Mouse (Mus musculus) kidney, adult 2 months (tissue): ENCODE data around the gene Lysmd4. TPM values are rescaled to one million over a fixed set of nuclear protein-coding genes. Genes with fewer than 3 reads are reported as not detected.

Experiments
- DNase-seq: peaks from one replicate; pipeline ENCODE4 v3.0.0; 2021
- H3K27ac ChIP-seq: fragments of 200-500 bp; 2 replicates; pipeline ENCODE4 v1.5.1; 2012; ENCODE audit warnings: low read depth, low read length, control low read depth, inconsistent platforms; ENCODE audit not compliant: insufficient read depth
- H3K27me3 ChIP-seq: fragments of 200-500 bp; replicated peaks from 2 replicates; pipeline ENCODE4 v1.6.1; 2012; ENCODE audit warnings: mild to moderate bottlenecking, moderate library complexity, low read length, inconsistent platforms; ENCODE audit not compliant: control insufficient read depth, insufficient read depth
- H3K36me3 ChIP-seq: fragments of 200-500 bp; 2 replicates; pipeline ENCODE4 v1.6.1; 2012; ENCODE audit warnings: mild to moderate bottlenecking, moderate library complexity, low read length, inconsistent platforms; ENCODE audit not compliant: control insufficient read depth, insufficient read depth
- H3K4me1 ChIP-seq: fragments of 200-500 bp; 2 replicates; pipeline ENCODE4 v1.6.1; 2011; ENCODE audit warnings: low read length; ENCODE audit not compliant: control insufficient read depth, insufficient read depth
- H3K4me3 ChIP-seq: fragments of 200-500 bp; 2 replicates; pipeline ENCODE4 v1.5.1; 2011; ENCODE audit warnings: mild to moderate bottlenecking, low read depth, low read length, control low read depth; ENCODE audit not compliant: insufficient read depth
- CTCF ChIP-seq: fragments of 200-500 bp; conservative IDR thresholded peaks from 2 replicates; pipeline ENCODE4 v1.5.1; 2011; ENCODE audit warnings: low read depth, mild to moderate bottlenecking, control low read depth, low read length, moderate library complexity, mixed read lengths; ENCODE audit not compliant: insufficient read depth, insufficient read length
- POLR2A ChIP-seq: fragments of 200-500 bp; IDR thresholded peaks from one replicate; pipeline ENCODE4 v1.6.1; 2011; ENCODE audit warnings: low read depth, low read length, control low read depth
- WGBS: fragments of 180-500 bp; shearing (Covaris S2); methylation state at CpG from one replicate; pipeline ENCODE4 v1.1.7; 2018; 5-methylcytosine and 5-hydroxymethylcytosine counted together
- polyA plus RNA-seq: library from polyadenylated mRNA; depleted of rRNA; stranded (reverse); fragments of >200 nt; gene quantifications from 2 replicates; pipeline ENCODE4 v1.2.3, GENCODE M21; 2012

Gene Lysmd4
- polyA plus RNA-seq, 1 experiment = 11.2 TPM

GRCm38 (mm10) chr7:67217025-67217424 is 5.3 kb upstream of the Lysmd4 start:
- TF ChIP-seq CTCF (peak; percentile 79), POLR2A (no peak)
- 76% methylated on average over 3 of the region's 3 CpGs for WGBS
- H3K27ac ChIP-seq = no peak overlapping the region
- H3K36me3 ChIP-seq = no peaks in the 10 kb centered on the region
- H3K4me3 ChIP-seq = no peak overlapping the region
- peaks cover 5% of the 10 kb centered on the region; the same call in 1 of the 2 replicates for H3K4me1 ChIP-seq
- DNase-seq = peak; percentile 62
- H3K27me3 ChIP-seq = no peaks in the 10 kb centered on the region

DNA sequence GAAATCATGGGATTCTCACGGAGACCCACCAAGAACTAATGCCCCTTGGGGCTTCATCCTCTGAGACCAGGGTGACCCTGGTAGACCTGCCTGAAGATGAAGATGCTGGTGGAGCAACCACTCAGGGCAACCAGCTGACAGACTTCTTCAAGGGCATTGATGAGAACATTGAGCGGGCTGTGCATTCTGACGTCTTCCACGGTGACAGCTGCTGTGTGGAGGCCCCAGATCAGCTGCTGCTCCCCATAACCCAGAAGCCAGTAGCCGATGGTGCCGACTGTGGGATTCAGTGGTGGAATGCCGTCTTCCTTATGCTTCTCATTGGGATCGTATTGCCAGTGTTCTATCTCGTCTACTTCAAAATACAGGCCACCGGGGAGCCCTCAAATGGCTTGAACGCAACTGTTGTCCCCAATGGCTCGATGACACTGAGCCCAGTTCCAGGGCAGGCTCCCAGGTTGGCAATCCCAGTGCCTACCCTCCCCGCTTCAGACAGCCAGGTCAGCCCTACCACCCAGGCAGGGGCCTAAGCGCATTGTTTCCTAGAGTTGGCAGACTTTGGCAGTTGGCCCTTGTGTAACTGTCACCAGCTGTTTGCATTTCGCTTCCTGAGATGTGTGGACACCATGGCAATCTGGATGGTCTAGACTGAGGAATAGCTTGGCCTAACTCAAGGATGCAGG is 3.7 kb downstream of the Lysmd4 start:
- Histone ChIP-seq H3K4me1 (peaks cover 20% of the 10 kb centered on the region; the same call in 1 of the 2 replicates), H3K4me3 (no peak overlapping the region), H3K27me3 (no peaks in the 10 kb centered on the region), H3K36me3 (no peaks in the 10 kb centered on the region), H3K27ac (no peak overlapping the region)
- TF ChIP-seq POLR2A = no peak
- TF ChIP-seq CTCF = no peak
- no peak for DNase-seq
- 94% methylated on average over 15 of the region's 15 CpGs for WGBS

DNA sequence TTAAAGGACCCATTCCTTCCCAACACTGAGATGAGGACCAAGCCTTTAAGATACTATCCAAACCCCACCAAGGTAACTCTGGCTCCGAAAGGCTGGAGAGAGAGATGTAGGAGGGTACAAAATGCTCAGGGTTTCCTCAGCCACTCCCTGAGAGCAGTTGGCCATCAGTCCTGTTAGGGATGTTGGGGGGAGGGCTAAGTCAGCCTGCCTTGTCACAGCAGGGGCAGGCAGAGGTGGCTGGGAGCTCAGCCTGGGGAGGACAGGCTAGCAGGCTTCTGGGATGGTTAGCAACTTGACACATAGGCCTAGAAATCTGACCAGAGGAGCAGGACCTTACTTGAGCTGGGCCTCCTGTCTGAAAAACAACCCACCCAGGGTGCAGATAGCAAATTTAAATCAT is 5.2 kb downstream of the Lysmd4 start:
- H3K27me3 ChIP-seq = no peaks in the 10 kb centered on the region
- peaks cover 15% of the 10 kb centered on the region; the same call in 1 of the 2 replicates for H3K4me1 ChIP-seq
- no peaks in the 10 kb centered on the region for H3K36me3 ChIP-seq
- H3K4me3 ChIP-seq = no peak overlapping the region
- no peak for TF ChIP-seq CTCF
- no peak for TF ChIP-seq POLR2A
- WGBS = 88% methylated on average over 1 of the region's 1 CpGs
- no peak for DNase-seq
- H3K27ac ChIP-seq = no peak overlapping the region

DNA sequence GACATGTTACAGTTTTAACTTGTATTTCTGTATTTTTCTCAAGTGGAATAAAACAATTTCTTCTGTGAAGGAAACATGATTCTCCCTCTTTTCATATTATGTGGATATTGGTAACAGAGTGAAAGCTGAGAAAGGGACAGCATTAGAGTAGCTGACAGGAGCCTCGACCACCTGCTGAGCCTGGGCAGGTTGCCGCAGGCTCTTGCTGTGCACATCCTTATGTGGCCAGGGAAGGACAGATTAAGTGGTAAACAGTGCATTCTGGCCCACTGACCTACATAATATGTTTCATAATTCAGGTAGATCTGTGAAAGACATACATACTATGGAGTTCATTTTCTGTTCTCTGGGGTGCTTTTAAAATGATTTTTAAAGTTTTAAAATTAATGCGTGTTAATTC is 6.0 kb downstream of the Lysmd4 start:
- TF ChIP-seq CTCF = no peak
- TF ChIP-seq POLR2A = no peak
- Histone ChIP-seq H3K36me3 (no peaks in the 10 kb centered on the region), H3K27ac (no peak overlapping the region), H3K4me3 (no peak overlapping the region), H3K27me3 (no peaks in the 10 kb centered on the region), H3K4me1 (peaks cover 10% of the 10 kb centered on the region; the same call in 1 of the 2 replicates)
- no peak for DNase-seq
- WGBS = 77% methylated on average over 3 of the region's 3 CpGs

DNA sequence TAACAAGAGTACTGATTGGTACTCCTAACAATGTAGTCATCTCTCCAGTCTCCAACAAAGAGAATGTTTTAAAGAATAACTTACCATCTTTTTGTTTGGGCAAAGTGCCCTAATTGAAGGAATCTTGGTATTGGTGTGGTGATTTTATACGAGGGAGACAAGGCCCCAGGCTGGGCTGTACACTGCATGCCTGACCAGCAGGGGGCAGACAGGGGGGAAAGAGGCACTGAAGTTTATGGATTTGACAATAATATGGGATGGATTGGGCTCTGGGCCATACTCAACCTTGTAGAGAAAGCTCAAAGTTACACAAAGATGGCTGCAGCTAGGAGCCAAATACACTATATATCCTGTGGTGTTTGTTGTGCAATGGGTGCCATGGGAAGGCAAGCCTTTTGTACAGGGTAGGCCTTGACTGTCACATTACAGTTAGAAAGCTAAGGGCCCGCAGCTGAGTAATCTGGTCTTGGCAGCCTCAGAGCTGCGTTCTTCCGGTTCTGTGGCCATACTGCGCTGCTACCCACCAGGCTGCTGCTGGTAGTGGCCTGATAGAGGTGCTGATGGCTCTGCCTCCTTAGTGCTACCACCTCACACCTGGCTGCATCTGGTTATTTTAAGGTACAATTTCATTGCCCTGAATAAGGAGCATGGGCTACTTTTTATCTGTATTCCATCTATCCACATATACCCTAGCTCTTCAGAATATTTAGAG is 6.7 kb downstream of the Lysmd4 start:
- H3K4me3 ChIP-seq = no peak overlapping the region
- H3K4me1 ChIP-seq = peaks cover 9% of the 10 kb centered on the region; the same call in 1 of the 2 replicates
- DNase-seq = peak; percentile 37
- TF ChIP-seq CTCF = peak; percentile 77
- no peak for TF ChIP-seq POLR2A
- H3K27me3 ChIP-seq = no peaks in the 10 kb centered on the region
- WGBS = 76% methylated on average over 5 of the region's 5 CpGs
- H3K27ac ChIP-seq = no peak overlapping the region
- no peaks in the 10 kb centered on the region for H3K36me3 ChIP-seq

GRCm38 (mm10) chr7:67229701-67230100 is 7.4 kb downstream of the Lysmd4 start:
- 70% methylated on average over 3 of the region's 3 CpGs for WGBS
- no peaks in the 10 kb centered on the region; the same call in 1 of the 2 replicates for H3K36me3 ChIP-seq

DNA sequence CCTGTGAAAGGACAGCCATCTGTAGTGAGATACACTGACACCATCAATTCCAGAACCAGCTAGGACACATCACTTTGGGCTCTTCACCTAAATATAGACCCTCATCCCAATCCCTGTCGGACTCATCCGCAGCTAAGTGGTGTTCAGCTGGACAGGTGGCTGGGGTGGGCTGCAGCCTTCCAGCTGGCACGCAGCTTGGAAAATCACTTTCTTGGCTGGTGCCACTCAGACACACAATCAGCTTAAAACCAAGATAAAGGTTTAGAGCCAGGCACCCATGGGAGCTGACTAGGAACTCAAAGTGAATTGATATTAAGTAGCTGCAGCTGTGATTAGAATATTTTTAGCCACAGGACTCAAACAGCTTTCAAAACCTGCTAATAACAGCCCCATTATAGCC is 7.9 kb downstream of the Lysmd4 start:
- no peak overlapping the region for H3K4me3 ChIP-seq
- H3K27me3 ChIP-seq = no peaks in the 10 kb centered on the region
- 77% methylated on average over 3 of the region's 3 CpGs for WGBS
- no peak for TF ChIP-seq POLR2A
- no peak for TF ChIP-seq CTCF
- no peaks in the 10 kb centered on the region; the same call in 1 of the 2 replicates for H3K36me3 ChIP-seq
- no peak for DNase-seq
- peaks cover 8% of the 10 kb centered on the region; the same call in 1 of the 2 replicates for H3K4me1 ChIP-seq
- H3K27ac ChIP-seq = peak overlapping the region; percentile 47

More at GRCm38 (mm10) chr7:67229701-67230100, 7.4 kb downstream of the Lysmd4 start:
- no peak for DNase-seq
- peaks cover 8% of the 10 kb centered on the region; the same call in 1 of the 2 replicates for H3K4me1 ChIP-seq
- H3K27ac ChIP-seq = no peak overlapping the region
- TF ChIP-seq POLR2A (no peak), CTCF (no peak)
- H3K27me3 ChIP-seq = no peaks in the 10 kb centered on the region
- no peak overlapping the region for H3K4me3 ChIP-seq
